ENCODE assay signal across 15 mouse cellular contexts in genomic region chr17:13874245-13874644, GRCm38 (mm10).
DNase-seq lines count a peak whose midpoint lies in the region; ATAC-seq lines count a peak whose summit lies in the region.
"Had no signal": no experiment of that assay in that cellular context is flagged by ENCODE, and none has a peak within 500 bp of the region (broad histone marks: within the 10 kb centered on the region; RNA-seq: fewer than 3 reads in every experiment).

No protein-coding gene starts in this region.

- no peaks in the 10 kb centered on the region; the same call in 1 of the 2 replicates for H3K4me1 ChIP-seq in kidney, embryonic 16.5 days (ENCODE audit: insufficient read depth, low read length)
- H3K4me1 ChIP-seq in forebrain, embryonic 14.5 days (ENCODE audit: control insufficient read depth, insufficient read depth, low read length) = no peaks in the 10 kb centered on the region
- no peaks in the 10 kb centered on the region for H3K4me1 ChIP-seq in liver, embryonic 12.5 days
- H3K4me1 ChIP-seq: embryonic facial prominence, embryonic 13.5 days; neural tube, embryonic 12.5 days had no signal

- intact Hi-C loops in heart, postnatal 10 days (cut with DNase I) = no loop called here

- ATAC-seq in kidney, embryonic 16.5 days (ENCODE audit: low FRiP score, low TSS enrichment) = peak; percentile 84
- ATAC-seq in forebrain, embryonic 14.5 days = no peak
- ATAC-seq in liver, embryonic 12.5 days = no peak
- ATAC-seq in inflammation-experienced regulatory T-cells, adult 6 months = no peak
- ATAC-seq: activated CD4-positive, CD25-positive, alpha-beta regulatory T cell, adult 4 months had no signal

- H3K4me3 ChIP-seq in kidney, embryonic 16.5 days (ENCODE audit: low read length) = no peak overlapping the region
- H3K4me3 ChIP-seq in forebrain, embryonic 14.5 days (ENCODE audit: low read depth, low read length) = no peak overlapping the region
- H3K4me3 ChIP-seq in liver, embryonic 12.5 days = no peak overlapping the region
- H3K4me3 ChIP-seq: embryonic facial prominence, embryonic 13.5 days; neural tube, embryonic 12.5 days had no signal

- no peak overlapping the region for H3K4me2 ChIP-seq in kidney, embryonic 16.5 days (replicated peaks; ENCODE audit: low read depth, low read length)
- H3K4me2 ChIP-seq in forebrain, embryonic 14.5 days (ENCODE audit: low read length) = no peak overlapping the region
- H3K4me2 ChIP-seq in liver, embryonic 12.5 days = no peak overlapping the region
- H3K4me2 ChIP-seq: embryonic facial prominence, embryonic 13.5 days; neural tube, embryonic 12.5 days had no signal

- no peak for DNase-seq in kidney, postnatal 36 days
- peak; percentile 50 for DNase-seq in urinary bladder, postnatal 14 days (ENCODE audit: low spot score)
- DNase-seq in urinary bladder, postnatal 10 days (ENCODE audit: low spot score) = no peak
- DNase-seq in heart, postnatal 10 days = peak; percentile 61 to 62
- DNase-seq in forebrain, embryonic 14.5 days (ENCODE audit: low spot score) = no peak
- DNase-seq: cerebellum, adult 11-12 months; kidney, adult 8-10 months; liver; thymus, postnatal 25 days had no signal

- H3K9me3 ChIP-seq in kidney, embryonic 16.5 days (ENCODE audit: low read length) = no peaks in the 10 kb centered on the region
- no peaks in the 10 kb centered on the region; the same call in 1 of the 2 replicates for H3K9me3 ChIP-seq in forebrain, embryonic 14.5 days (replicated peaks; ENCODE audit: control insufficient read depth, low read length)
- H3K9me3 ChIP-seq in liver, embryonic 12.5 days (replicated peaks) = no peaks in the 10 kb centered on the region
- H3K9me3 ChIP-seq: embryonic facial prominence, embryonic 13.5 days; neural tube, embryonic 12.5 days had no signal

- H3K27me3 ChIP-seq in kidney, embryonic 16.5 days (ENCODE audit: insufficient read depth, low read length) = no peaks in the 10 kb centered on the region
- no peaks in the 10 kb centered on the region for H3K27me3 ChIP-seq in forebrain, embryonic 14.5 days (replicated peaks; ENCODE audit: control insufficient read depth, insufficient read depth, low read length)
- no peaks in the 10 kb centered on the region for H3K27me3 ChIP-seq in liver, embryonic 12.5 days (replicated peaks)
- H3K27me3 ChIP-seq: embryonic facial prominence, embryonic 13.5 days; neural tube, embryonic 12.5 days had no signal

- WGBS in kidney, embryonic 16.5 days = 43% methylated on average over 1 of the region's 1 CpGs
- 68% methylated on average over 1 of the region's 1 CpGs for WGBS in forebrain, embryonic 14.5 days
- WGBS in liver, embryonic 12.5 days (ENCODE audit: insufficient replicate concordance) = 50% methylated on average over 1 of the region's 1 CpGs

- H3K36me3 ChIP-seq in kidney, embryonic 16.5 days (ENCODE audit: insufficient read depth, low read length) = peaks cover 12% of the 10 kb centered on the region; the same call in 1 of the 2 replicates
- peaks cover 19% of the 10 kb centered on the region; the same call in 1 of the 2 replicates for H3K36me3 ChIP-seq in forebrain, embryonic 14.5 days (ENCODE audit: control insufficient read depth, insufficient read depth, low read length)
- no peaks in the 10 kb centered on the region for H3K36me3 ChIP-seq in liver, embryonic 12.5 days

- no peak overlapping the region for H3K27ac ChIP-seq in kidney, embryonic 16.5 days (ENCODE audit: low read length)
- H3K27ac ChIP-seq in forebrain, embryonic 14.5 days (ENCODE audit: low read depth, low read length) = no peak overlapping the region
- H3K27ac ChIP-seq in liver, embryonic 12.5 days = no peak overlapping the region
- H3K27ac ChIP-seq: embryonic facial prominence, embryonic 13.5 days; neural tube, embryonic 12.5 days had no signal

- no peak overlapping the region for H3K9ac ChIP-seq in kidney, embryonic 16.5 days (replicated peaks; ENCODE audit: low read length)
- no peak overlapping the region for H3K9ac ChIP-seq in forebrain, embryonic 14.5 days (ENCODE audit: low read length)
- H3K9ac ChIP-seq in liver, embryonic 12.5 days = no peak overlapping the region
- H3K9ac ChIP-seq: embryonic facial prominence, embryonic 13.5 days; neural tube, embryonic 12.5 days had no signal

Comparison
In these comparisons a context has a peak if more than half of its experiments do, and no peak if none do; other contexts are left out.
1. DNase-seq: peak in urinary bladder, postnatal 14 days (single experiment) and heart, postnatal 10 days (2 of 2); none in kidney, postnatal 36 days (0 of 2), urinary bladder, postnatal 10 days (single experiment) and forebrain, embryonic 14.5 days (single experiment).